Mouse (Mus musculus): ENCODE results near the gene AL732309.1. TPM values are rescaled to one million over a fixed set of nuclear protein-coding genes. Genes with fewer than 3 reads are reported as not detected.

AL732309.1 gene
- polyA plus RNA-seq, 1 experiment from 2014 or later: 3.3 TPM

DNA sequence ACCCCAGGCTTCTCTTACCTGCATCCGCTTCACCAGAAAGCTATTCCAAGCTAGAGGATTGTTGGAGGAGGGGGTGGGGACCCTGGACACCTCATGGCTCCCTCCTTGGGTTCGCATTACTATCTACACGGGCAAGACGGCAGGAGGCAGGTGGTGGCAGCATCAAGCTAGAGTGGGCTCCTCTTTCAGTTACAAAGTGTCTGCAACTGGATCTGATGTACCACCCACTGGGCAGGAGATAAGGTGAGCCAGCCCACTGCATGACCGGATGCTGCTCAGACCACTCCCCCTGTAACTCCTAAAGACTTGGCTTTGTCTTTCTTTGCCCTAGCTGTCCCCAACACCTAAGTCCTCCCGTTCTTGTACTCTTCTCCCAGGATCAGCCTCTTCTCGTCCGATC lies 10.0 kb downstream of the AL732309.1 start, which contains the start of gene Rnf224:
TSS of gene Rnf224 (minus strand) at position 174 of the 400 bp plus-strand sequence.
- no peak within 1 kb of the TSS for H3K4me3 ChIP-seq (ENCODE audit: low read depth, low read length)
- no peak within 1 kb of the TSS for H3K9ac ChIP-seq (ENCODE audit: low read length)
- no peaks in the 10 kb centered on the region for H3K9me3 ChIP-seq (ENCODE audit: control insufficient read depth, low read length)
- H3K27ac ChIP-seq (ENCODE audit: low read depth, low read length): no peak within 1 kb of the TSS
- ATAC-seq (ENCODE audit: low FRiP score) (no peak), DNase-seq (ENCODE audit: low spot score, missing footprints) (peak; percentile 67)
- H3K4me2 ChIP-seq: no peak within 1 kb of the TSS
- H3K27me3 ChIP-seq (ENCODE audit: control insufficient read depth, insufficient read depth, low read length): peaks cover 4% of the 10 kb centered on the region
- no peaks in the 10 kb centered on the region for H3K36me3 ChIP-seq (ENCODE audit: control insufficient read depth, insufficient read depth, low read length)
- peaks cover 9% of the 10 kb centered on the region for H3K4me1 ChIP-seq (ENCODE audit: control insufficient read depth, insufficient read depth, low read length)
- 40% methylated on average over 8 of the region's 8 CpGs for WGBS

GRCm38 (mm10) chr2:25234551-25235220 lies 12.0 kb downstream of the AL732309.1 start:
- H3K27me3 ChIP-seq (ENCODE audit: control insufficient read depth, insufficient read depth, low read length): no peaks in the 10 kb centered on the region
- H3K4me1 ChIP-seq (ENCODE audit: control insufficient read depth, insufficient read depth, low read length): no peaks in the 10 kb centered on the region
- H3K4me2 ChIP-seq: no peak overlapping the region
- H3K27ac ChIP-seq (ENCODE audit: low read depth, low read length): no peak overlapping the region
- no peak overlapping the region for H3K9ac ChIP-seq (ENCODE audit: low read length)
- no peak overlapping the region for H3K4me3 ChIP-seq (ENCODE audit: low read depth, low read length)
- 79% methylated on average over 5 of the region's 5 CpGs for WGBS
- DNase-seq (ENCODE audit: low spot score, missing footprints) (peak; percentile 73), ATAC-seq (ENCODE audit: low FRiP score) (no peak)
- H3K36me3 ChIP-seq (ENCODE audit: control insufficient read depth, insufficient read depth, low read length): no peaks in the 10 kb centered on the region
- H3K9me3 ChIP-seq (ENCODE audit: control insufficient read depth, low read length): no peaks in the 10 kb centered on the region

DNA sequence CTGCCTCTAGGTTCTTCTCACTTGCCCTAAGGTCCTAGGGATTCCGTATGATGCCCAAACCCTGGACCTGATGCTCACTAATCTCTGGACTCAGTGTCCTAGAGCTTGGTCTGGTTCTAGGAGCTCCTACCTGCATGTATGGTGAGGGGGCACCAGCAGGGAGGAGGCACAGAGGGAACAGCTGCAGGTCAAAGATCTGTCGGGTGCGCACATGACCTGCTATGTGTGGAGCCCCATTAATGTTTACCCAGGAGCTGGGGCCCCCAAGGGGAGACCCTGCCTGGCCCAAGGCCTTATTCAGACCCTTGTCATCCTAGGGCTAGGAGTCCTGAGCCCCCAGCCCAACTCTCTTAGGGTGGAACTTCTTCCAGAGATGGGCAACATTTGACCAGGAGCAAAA lies 12.6 kb downstream of the AL732309.1 start, which contains the start of gene Slc34a3:
TSS of gene Slc34a3 (minus strand) at position 315 of the 400 bp plus-strand sequence.
- Histone ChIP-seq H3K4me2 (no peak within 1 kb of the TSS), H3K4me3 (ENCODE audit: low read depth, low read length) (no peak within 1 kb of the TSS), H3K27ac (ENCODE audit: low read depth, low read length) (no peak within 1 kb of the TSS), H3K36me3 (ENCODE audit: control insufficient read depth, insufficient read depth, low read length) (no peaks in the 10 kb centered on the region), H3K27me3 (ENCODE audit: control insufficient read depth, insufficient read depth, low read length) (no peaks in the 10 kb centered on the region), H3K9ac (ENCODE audit: low read length) (no peak within 1 kb of the TSS), H3K9me3 (ENCODE audit: control insufficient read depth, low read length) (no peaks in the 10 kb centered on the region), H3K4me1 (ENCODE audit: control insufficient read depth, insufficient read depth, low read length) (no peaks in the 10 kb centered on the region)
- peak; percentile 44 for DNase-seq (ENCODE audit: low spot score, missing footprints)
- ATAC-seq (ENCODE audit: low FRiP score): no peak
- 87% methylated on average over 3 of the region's 3 CpGs for WGBS

DNA sequence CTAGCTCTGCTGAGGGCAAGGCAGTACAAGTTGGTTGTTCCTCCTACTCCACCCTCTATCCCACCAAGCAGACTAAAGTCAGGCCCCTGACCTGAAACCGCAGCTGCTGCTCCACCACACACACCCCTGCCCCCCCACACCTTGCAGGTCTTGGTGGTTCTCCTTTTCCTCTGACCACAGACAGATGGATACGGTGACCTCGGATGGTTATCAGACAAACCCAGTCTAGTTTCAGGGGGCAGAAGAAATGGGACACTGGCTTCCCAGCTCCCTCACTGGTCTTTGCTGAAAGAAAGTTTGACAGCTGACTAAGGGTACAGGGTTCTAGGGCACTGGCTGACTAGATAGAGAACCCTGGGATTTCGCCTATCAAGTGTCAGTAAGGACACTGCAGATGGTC lies 13.2 kb downstream of the AL732309.1 start:
- H3K4me3 ChIP-seq (ENCODE audit: low read depth, low read length): no peak overlapping the region
- no peak overlapping the region for H3K27ac ChIP-seq (ENCODE audit: low read depth, low read length)
- no peaks in the 10 kb centered on the region for H3K27me3 ChIP-seq (ENCODE audit: control insufficient read depth, insufficient read depth, low read length)
- H3K4me1 ChIP-seq (ENCODE audit: control insufficient read depth, insufficient read depth, low read length): no peaks in the 10 kb centered on the region
- no peak overlapping the region for H3K4me2 ChIP-seq
- ATAC-seq (ENCODE audit: low FRiP score) (no peak), DNase-seq (ENCODE audit: low spot score, missing footprints) (peak; percentile 78)
- no peaks in the 10 kb centered on the region for H3K36me3 ChIP-seq (ENCODE audit: control insufficient read depth, insufficient read depth, low read length)
- WGBS: 86% methylated on average over 4 of the region's 4 CpGs
- H3K9ac ChIP-seq (ENCODE audit: low read length): no peak overlapping the region
- H3K9me3 ChIP-seq (ENCODE audit: control insufficient read depth, low read length): no peaks in the 10 kb centered on the region

DNA sequence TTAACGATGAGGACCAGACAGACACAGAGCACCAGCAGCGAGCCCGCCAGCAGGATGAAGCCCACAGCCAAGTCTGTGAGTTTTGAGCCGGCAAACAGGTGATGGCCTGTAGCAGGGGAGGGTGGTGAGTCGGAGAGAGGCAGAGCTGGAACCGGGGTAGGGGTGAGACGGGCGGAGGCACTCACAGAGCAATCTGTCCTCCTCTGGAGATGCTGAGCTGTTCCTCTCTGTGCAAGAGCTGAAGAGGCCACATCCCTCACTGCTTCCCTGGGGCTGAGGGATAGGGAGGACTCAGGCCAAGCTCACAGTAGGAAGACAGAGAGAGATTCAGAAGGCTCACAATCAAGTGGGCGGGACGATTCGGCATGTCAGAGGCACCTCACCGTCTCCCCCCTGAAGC lies 15.6 kb downstream of the AL732309.1 start:
- DNase-seq (ENCODE audit: low spot score, missing footprints) (no peak), ATAC-seq (ENCODE audit: low FRiP score) (no peak)
- whole genome bisulfite sequencing: 52% methylated on average over 11 of the region's 12 CpGs
- H3K9me3 ChIP-seq (ENCODE audit: control insufficient read depth, low read length): no peaks in the 10 kb centered on the region
- H3K27me3 ChIP-seq (ENCODE audit: control insufficient read depth, insufficient read depth, low read length): no peaks in the 10 kb centered on the region
- H3K9ac ChIP-seq (ENCODE audit: low read length): no peak overlapping the region
- no peak overlapping the region for H3K4me2 ChIP-seq
- no peak overlapping the region for H3K27ac ChIP-seq (ENCODE audit: low read depth, low read length)
- H3K4me1 ChIP-seq (ENCODE audit: control insufficient read depth, insufficient read depth, low read length): no peaks in the 10 kb centered on the region
- no peak overlapping the region for H3K4me3 ChIP-seq (ENCODE audit: low read depth, low read length)
- H3K36me3 ChIP-seq (ENCODE audit: control insufficient read depth, insufficient read depth, low read length): no peaks in the 10 kb centered on the region

GRCm38 (mm10) chr2:25230581-25230980 lies 16.1 kb downstream of the AL732309.1 start:
- H3K9me3 ChIP-seq (ENCODE audit: control insufficient read depth, low read length): no peaks in the 10 kb centered on the region
- no peaks in the 10 kb centered on the region for H3K27me3 ChIP-seq (ENCODE audit: control insufficient read depth, insufficient read depth, low read length)
- no peak overlapping the region for H3K9ac ChIP-seq (ENCODE audit: low read length)
- no peak overlapping the region for H3K4me3 ChIP-seq (ENCODE audit: low read depth, low read length)
- 86% methylated on average over 7 of the region's 7 CpGs for WGBS
- no peak for ATAC-seq (ENCODE audit: low FRiP score)
- H3K4me1 ChIP-seq (ENCODE audit: control insufficient read depth, insufficient read depth, low read length): peaks cover 3% of the 10 kb centered on the region
- no peak overlapping the region for H3K27ac ChIP-seq (ENCODE audit: low read depth, low read length)
- no peaks in the 10 kb centered on the region for H3K36me3 ChIP-seq (ENCODE audit: control insufficient read depth, insufficient read depth, low read length)
- no peak for DNase-seq (ENCODE audit: low spot score, missing footprints)
- no peak overlapping the region for H3K4me2 ChIP-seq

DNA sequence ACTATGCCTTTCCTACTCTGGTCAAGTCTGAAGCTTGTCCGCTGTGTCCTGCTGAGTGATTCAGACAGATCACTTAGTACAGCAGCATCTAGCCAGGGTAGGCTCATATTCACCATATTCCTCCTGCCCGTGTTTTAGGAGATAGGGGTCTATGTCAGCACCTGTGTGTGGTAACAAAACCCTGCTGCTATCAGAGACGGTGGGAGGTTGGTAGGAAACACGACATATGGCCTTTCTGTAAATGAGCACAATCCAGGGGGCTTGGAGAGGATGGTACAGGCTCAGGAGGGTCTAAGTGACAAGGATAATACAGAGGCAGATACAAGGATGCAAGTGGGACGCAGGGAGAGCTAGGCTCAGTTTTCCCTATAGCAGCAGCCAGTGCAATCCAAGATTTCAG lies 17.1 kb downstream of the AL732309.1 start:
- H3K27ac ChIP-seq (ENCODE audit: low read depth, low read length): no peak overlapping the region
- H3K4me3 ChIP-seq (ENCODE audit: low read depth, low read length): no peak overlapping the region
- H3K4me2 ChIP-seq: no peak overlapping the region
- H3K36me3 ChIP-seq (ENCODE audit: control insufficient read depth, insufficient read depth, low read length): no peaks in the 10 kb centered on the region
- no peaks in the 10 kb centered on the region for H3K27me3 ChIP-seq (ENCODE audit: control insufficient read depth, insufficient read depth, low read length)
- WGBS: 87% methylated on average over 5 of the region's 5 CpGs
- H3K4me1 ChIP-seq (ENCODE audit: control insufficient read depth, insufficient read depth, low read length): peaks cover 6% of the 10 kb centered on the region
- no peaks in the 10 kb centered on the region for H3K9me3 ChIP-seq (ENCODE audit: control insufficient read depth, low read length)
- no peak overlapping the region for H3K9ac ChIP-seq (ENCODE audit: low read length)
- no peak for DNase-seq (ENCODE audit: low spot score, missing footprints)
- ATAC-seq (ENCODE audit: low FRiP score): no peak

DNA sequence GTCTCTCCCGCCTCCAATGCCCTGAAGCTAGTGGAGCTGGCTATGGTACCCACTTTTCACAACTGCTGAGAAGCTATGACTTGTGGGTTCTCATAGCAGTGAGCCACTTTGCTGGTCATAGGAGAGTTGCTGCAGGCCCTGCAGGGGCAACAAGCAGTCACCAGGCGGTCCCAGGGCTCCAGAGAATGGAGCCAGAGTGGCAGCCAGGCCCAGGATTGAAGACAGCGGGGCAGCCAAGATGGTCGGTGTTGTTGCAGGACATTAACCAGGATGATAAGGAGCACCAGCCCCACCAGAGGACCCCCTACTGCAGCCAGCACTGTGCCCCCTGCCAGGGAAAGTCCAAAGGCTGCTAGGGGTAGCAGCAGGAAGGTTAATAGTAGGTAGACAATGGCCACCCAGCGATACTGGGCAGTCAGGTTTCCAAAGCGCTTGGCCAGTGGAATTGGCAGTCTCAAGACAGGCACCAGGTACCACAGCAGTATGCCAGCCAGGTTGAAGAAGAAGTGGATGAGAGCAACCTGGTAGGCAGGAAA lies 17.6 kb downstream of the AL732309.1 start:
- no peaks in the 10 kb centered on the region for H3K36me3 ChIP-seq (ENCODE audit: control insufficient read depth, insufficient read depth, low read length)
- no peak overlapping the region for H3K9ac ChIP-seq (ENCODE audit: low read length)
- no peaks in the 10 kb centered on the region for H3K27me3 ChIP-seq (ENCODE audit: control insufficient read depth, insufficient read depth, low read length)
- no peaks in the 10 kb centered on the region for H3K9me3 ChIP-seq (ENCODE audit: control insufficient read depth, low read length)
- no peak overlapping the region for H3K4me2 ChIP-seq
- H3K4me1 ChIP-seq (ENCODE audit: control insufficient read depth, insufficient read depth, low read length): peaks cover 6% of the 10 kb centered on the region
- H3K27ac ChIP-seq (ENCODE audit: low read depth, low read length): no peak overlapping the region
- no peak overlapping the region for H3K4me3 ChIP-seq (ENCODE audit: low read depth, low read length)
- WGBS: 74% methylated on average over 6 of the region's 6 CpGs
- ATAC-seq (ENCODE audit: low FRiP score): no peak
- DNase-seq (ENCODE audit: low spot score, missing footprints): peak; percentile 73

GRCm38 (mm10) chr2:25228431-25228889 lies 18.2 kb downstream of the AL732309.1 start:
- Histone ChIP-seq H3K4me1 (ENCODE audit: control insufficient read depth, insufficient read depth, low read length) (peaks cover 10% of the 10 kb centered on the region), H3K4me2 (peak overlapping the region; percentile 23; the same call in 1 of the 2 replicates), H3K36me3 (ENCODE audit: control insufficient read depth, insufficient read depth, low read length) (no peaks in the 10 kb centered on the region), H3K9ac (ENCODE audit: low read length) (no peak overlapping the region), H3K9me3 (ENCODE audit: control insufficient read depth, low read length) (no peaks in the 10 kb centered on the region), H3K27ac (ENCODE audit: low read depth, low read length) (no peak overlapping the region), H3K4me3 (ENCODE audit: low read depth, low read length) (0 out of 2 replicates have a peak overlapping the region, but pooled peaks have one; percentile 4), H3K27me3 (ENCODE audit: control insufficient read depth, insufficient read depth, low read length) (no peaks in the 10 kb centered on the region)
- ATAC-seq (ENCODE audit: low FRiP score) (no peak), DNase-seq (ENCODE audit: low spot score, missing footprints) (peak; percentile 96)
- WGBS: 0% methylated on average over 7 of the region's 7 CpGs
